In genomic region chr17:43190016-43190415, GRCm38 (mm10) we compare ENCODE assay signal across 15 mouse cellular contexts.
"Had no signal": no experiment of that assay in that cellular context is flagged by ENCODE, and none has a peak within 500 bp of the region (broad histone marks: within the 10 kb centered on the region; RNA-seq: fewer than 3 reads in every experiment).

No protein-coding gene starts in this region.

- H3K27ac ChIP-seq: limb, embryonic 15.5 days; liver, embryonic 12.5 days; midbrain, embryonic 10.5 days; neural tube, embryonic 12.5 days had no signal

- H3K4me2 ChIP-seq: limb, embryonic 15.5 days; liver, embryonic 12.5 days; neural tube, embryonic 12.5 days had no signal

- ATAC-seq: hindbrain, embryonic 16.5 days; inflammation-experienced regulatory T-cells, adult 6 months; intestine, postnatal 0 days; liver, embryonic 12.5 days had no signal

- H3K4me1 ChIP-seq: limb, embryonic 15.5 days; liver, embryonic 12.5 days; neural tube, embryonic 12.5 days had no signal

- H3K27me3 ChIP-seq: limb, embryonic 15.5 days; liver, embryonic 12.5 days; neural tube, embryonic 12.5 days had no signal

- DNase-seq: kidney, adult 8-10 months; kidney, postnatal 25 days; midbrain, embryonic 14.5 days; right cerebral cortex, postnatal 4 days; spleen, adult 18-20 months; thymus, adult 18-20 months; thymus, postnatal 14 days had no signal

- H3K4me3 ChIP-seq: limb, embryonic 15.5 days; liver, embryonic 12.5 days; midbrain, embryonic 10.5 days; myocyte; neural tube, embryonic 12.5 days had no signal

- H3K9ac ChIP-seq: limb, embryonic 15.5 days; liver, embryonic 12.5 days; neural tube, embryonic 12.5 days had no signal

- H3K36me3 ChIP-seq: limb, embryonic 15.5 days; liver, embryonic 12.5 days; midbrain, embryonic 10.5 days; neural tube, embryonic 12.5 days had no signal

- H3K9me3 ChIP-seq: limb, embryonic 15.5 days; liver, embryonic 12.5 days; midbrain, embryonic 10.5 days; neural tube, embryonic 12.5 days had no signal
